Mouse (Mus musculus): Measurements from ENCODE around the gene Gm43517. TPM values are rescaled to one million over a fixed set of nuclear protein-coding genes. Genes with fewer than 3 reads are reported as not detected.

Gene Gm43517
- polyA plus RNA-seq, 1 experiment = 1.7 TPM

DNA sequence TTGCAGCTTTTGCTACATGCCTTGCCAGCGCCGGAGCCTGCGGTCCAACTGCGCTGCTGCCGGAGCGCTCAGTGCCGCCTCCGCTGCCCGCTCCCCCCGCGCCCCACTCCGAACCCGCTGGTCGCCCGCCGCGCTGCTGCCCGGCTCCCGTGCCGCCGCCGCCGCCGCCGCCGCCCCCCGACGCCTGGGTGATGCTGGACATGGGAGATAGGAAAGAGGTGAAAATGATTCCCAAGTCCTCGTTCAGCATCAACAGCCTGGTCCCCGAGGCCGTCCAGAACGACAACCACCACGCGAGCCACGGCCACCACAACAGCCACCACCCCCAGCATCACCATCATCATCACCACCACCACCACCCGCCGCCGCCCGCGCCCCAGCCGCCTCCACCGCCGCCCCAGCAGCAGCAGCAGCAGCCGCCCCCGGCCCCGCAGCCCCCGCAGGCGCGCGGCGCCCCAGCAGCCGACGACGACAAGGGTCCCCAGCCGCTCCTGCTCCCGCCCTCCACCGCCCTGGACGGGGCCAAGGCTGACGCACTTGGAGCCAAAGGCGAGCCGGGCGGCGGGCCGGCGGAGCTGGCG is 589 bp upstream of the Gm43517 start:
- DNase-seq (ENCODE audit: extremely low spot score in 1 of 2, low spot score in 1 of 2) = no peak

GRCm38 (mm10) chr12:49385631-49385990 is 637 bp downstream of the Gm43517 start:
- DNase-seq (ENCODE audit: extremely low spot score in 1 of 2, low spot score in 1 of 2) = no peak

DNA sequence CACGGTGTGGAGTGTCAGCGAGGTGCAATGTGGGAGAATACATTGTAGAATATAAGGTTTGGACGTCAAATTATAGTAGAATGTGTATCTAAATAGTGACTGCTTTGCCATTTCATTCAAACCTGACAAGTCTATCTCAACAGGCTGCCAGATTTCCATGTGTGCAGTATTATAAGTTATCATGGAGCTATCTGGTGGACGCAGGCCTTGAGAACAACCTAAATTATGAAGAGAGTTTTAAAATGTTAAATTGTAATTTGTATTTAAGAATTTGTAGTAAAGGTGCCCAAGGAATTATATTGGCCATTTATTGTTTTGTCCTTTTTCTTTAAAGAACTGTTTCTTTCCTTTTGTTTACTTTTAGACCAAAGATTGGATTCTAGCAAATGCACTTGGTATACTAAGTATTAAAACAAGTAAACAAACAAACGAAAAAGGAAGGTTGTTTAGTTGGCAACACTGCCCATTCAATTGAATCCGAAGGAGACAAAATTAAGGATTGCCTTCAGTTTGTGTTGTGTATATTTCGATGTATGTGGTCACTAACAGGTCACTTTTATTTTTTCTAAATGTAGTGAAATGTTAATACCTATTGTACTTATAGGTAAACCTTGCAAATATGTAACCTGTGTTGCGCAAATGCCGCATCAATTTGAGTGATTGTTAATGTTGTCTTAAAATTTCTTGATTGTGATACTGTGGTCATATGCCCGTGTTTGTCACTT is 1.3 kb downstream of the Gm43517 start:
- no peak for DNase-seq (ENCODE audit: extremely low spot score in 1 of 2, low spot score in 1 of 2)

- DNase-seq (ENCODE audit: extremely low spot score in 1 of 2, low spot score in 1 of 2) = peak in 1 of 2 experiments; percentile 49
These were observed 3.1 kb downstream of the Gm43517 start for GRCm38 (mm10) chr12:49387856-49388598.

GRCm38 (mm10) chr12:49389666-49390065 is 4.7 kb downstream of the Gm43517 start:
- peak in 1 of 2 experiments; percentile 54 for DNase-seq (ENCODE audit: extremely low spot score in 1 of 2, low spot score in 1 of 2)

DNA sequence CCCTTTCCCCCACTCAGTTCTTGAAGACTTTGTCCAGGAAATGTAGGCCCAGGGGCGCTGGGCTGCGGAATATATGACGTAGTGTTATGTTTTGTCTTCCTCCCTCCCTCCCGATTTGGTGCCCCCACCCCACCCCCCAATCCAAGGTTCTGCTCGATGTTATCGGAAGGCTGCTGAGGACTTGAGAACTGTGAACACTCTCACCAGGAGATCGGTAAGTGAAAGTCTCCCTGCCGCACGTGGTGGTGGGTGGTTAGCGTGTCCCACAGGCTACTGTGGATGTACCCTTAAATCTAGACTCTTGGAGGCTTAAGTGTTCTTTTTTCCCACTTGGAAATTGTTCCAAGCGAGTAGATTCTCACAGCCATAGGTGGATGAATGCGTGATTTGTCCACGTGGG is 5.3 kb downstream of the Gm43517 start:
- DNase-seq (ENCODE audit: extremely low spot score in 1 of 2, low spot score in 1 of 2) = peak in 1 of 2 experiments; percentile 61

GRCm38 (mm10) chr12:49390926-49391304 is 5.9 kb downstream of the Gm43517 start:
- DNase-seq (ENCODE audit: extremely low spot score in 1 of 2, low spot score in 1 of 2) = no peak

- DNase-seq (ENCODE audit: extremely low spot score in 1 of 2, low spot score in 1 of 2) = peak in 1 of 2 experiments; percentile 76
These were observed 6.5 kb downstream of the Gm43517 start for GRCm38 (mm10) chr12:49391305-49392040.

GRCm38 (mm10) chr12:49392041-49392390 is 7.0 kb downstream of the Gm43517 start:
- no peak for DNase-seq (ENCODE audit: extremely low spot score in 1 of 2, low spot score in 1 of 2)

GRCm38 (mm10) chr12:49392876-49393275 is 7.9 kb downstream of the Gm43517 start:
- DNase-seq (ENCODE audit: extremely low spot score in 1 of 2, low spot score in 1 of 2) = no peak

DNA sequence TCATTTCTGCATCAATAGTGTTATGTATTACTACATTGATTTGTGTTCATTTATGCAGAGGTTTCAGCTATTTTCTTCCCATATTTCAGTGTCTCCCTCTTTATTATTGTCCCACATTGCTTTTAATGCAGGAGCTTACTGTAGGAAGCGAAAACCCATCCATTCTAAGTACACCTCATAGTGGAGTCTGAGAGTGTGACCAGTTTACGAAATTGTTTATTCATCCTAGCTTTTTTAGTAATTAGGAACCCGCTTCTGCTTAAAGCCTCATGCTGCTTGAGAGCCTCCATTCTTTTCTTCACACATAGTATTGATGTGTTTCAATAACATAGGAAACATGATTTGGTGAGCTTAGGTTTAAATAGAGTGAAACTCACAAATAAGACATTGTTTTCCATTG is 8.7 kb downstream of the Gm43517 start:
- DNase-seq (ENCODE audit: extremely low spot score in 1 of 2, low spot score in 1 of 2) = no peak

DNA sequence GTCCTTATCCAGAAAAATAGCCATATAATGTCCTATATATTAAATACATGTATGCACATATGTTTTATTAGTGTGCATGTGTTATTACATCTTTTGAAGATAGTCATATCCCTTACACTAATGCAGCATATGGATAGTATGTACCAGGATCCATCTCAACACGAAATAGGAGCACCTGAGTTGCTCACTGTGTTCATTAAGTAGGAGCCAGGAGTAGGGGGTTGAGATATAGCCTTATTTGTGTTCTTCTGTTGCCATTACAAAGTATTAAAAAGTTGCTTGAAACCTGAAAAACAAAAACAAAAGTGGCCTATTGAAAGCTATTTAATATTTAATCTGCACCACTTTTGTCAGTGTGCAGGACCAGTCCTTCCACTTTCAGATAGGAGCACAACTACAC is 9.2 kb downstream of the Gm43517 start:
- no peak for DNase-seq (ENCODE audit: extremely low spot score in 1 of 2, low spot score in 1 of 2)

DNA sequence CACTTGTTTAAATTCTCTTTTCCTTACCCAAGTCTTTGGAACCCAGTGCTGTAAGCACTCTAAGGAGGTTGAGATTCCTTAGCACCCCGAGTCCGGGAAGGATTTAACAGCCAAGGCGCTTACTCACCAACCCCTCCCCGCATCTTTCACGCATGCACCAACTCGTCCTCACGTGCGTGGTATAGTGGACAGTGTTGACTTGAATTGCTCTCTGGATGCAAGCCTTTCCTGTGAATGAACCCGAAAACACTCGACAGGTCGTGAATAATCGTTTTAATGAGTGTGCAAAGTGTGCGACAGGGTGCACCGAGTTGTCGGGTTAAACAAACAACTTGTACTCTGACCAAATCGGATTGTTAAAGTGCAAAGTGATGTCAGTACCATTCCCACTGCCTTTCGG is 9.9 kb downstream of the Gm43517 start:
- DNase-seq (ENCODE audit: extremely low spot score in 1 of 2, low spot score in 1 of 2) = peak in 1 of 2 experiments; percentile 65

DNA sequence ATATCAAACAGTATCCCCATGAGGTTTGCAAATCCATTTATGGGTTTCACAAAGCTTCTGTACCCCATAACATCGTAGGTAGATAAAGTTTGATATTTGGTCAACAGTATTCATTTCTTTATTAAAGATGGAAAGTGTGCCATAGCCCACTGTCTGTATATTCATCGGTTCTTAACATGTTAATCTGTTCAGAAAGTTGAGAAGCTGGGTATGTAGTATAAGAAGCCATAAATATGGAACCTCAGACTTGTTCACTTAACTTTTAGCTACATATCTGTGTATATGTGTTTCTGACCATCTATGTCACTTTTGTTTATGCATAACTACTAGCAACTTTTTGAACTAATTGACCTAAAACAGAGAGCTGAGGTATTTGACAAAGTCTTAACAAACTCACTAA is 11.0 kb downstream of the Gm43517 start:
- DNase-seq (ENCODE audit: extremely low spot score in 1 of 2, low spot score in 1 of 2) = no peak

- DNase-seq (ENCODE audit: extremely low spot score in 1 of 2, low spot score in 1 of 2) = no peak
These were observed 11.8 kb downstream of the Gm43517 start for GRCm38 (mm10) chr12:49396776-49397175.

DNA sequence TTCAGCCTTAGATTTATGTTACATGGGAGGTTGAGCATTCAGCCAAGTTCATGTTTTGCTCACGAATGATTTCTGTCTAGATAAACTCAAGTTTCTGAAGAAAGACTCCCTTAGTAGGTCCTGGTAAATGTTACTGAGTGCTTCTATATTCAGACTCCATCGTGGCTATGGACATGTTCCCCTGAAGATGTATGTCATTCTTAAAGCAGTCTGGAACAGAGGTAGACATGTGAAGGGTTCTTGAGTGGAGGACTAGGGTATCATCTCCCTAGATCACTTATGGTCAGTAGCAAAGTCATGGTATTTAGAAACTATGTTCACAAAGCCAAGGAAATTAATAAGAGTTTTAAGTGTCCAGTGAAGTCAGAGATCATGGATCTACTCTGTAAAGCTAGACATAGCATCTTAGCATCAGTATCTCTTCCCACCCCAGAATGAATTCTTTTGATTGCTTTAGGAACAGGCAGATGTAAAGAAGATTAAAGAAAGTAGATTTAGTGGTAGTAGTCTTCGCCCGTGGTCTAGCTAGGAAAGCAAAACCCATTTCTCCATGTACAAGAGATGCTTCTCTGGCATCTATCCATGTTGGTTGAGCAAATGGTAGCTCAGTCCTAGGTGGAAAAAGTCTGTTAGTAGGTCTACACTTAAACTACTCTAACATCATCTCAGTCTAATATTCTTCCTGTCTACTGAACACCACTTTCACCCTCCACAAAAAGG is 12.6 kb downstream of the Gm43517 start:
- DNase-seq (ENCODE audit: extremely low spot score in 1 of 2, low spot score in 1 of 2) = no peak

DNA sequence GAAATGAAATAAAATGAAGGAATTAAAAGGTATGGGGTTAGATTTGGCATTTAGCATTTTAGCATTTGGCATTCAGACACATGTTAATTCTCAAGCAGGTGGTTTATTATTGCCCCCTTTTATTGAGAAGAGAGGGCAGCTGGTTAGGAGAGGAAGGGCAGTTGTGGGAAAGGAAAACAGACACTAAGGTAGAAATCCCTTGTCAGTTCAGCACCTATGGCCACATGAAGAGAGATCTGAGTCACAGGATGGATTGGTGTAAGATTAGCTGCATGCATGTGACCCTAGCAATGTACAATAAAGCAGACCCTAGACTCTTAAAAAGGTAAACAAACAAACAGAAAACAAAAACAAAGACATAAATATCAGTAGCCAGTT is 13.2 kb downstream of the Gm43517 start:
- DNase-seq (ENCODE audit: extremely low spot score in 1 of 2, low spot score in 1 of 2) = no peak

- no peak for DNase-seq (ENCODE audit: extremely low spot score in 1 of 2, low spot score in 1 of 2)
These were observed 13.7 kb downstream of the Gm43517 start for GRCm38 (mm10) chr12:49398636-49399035.

DNA sequence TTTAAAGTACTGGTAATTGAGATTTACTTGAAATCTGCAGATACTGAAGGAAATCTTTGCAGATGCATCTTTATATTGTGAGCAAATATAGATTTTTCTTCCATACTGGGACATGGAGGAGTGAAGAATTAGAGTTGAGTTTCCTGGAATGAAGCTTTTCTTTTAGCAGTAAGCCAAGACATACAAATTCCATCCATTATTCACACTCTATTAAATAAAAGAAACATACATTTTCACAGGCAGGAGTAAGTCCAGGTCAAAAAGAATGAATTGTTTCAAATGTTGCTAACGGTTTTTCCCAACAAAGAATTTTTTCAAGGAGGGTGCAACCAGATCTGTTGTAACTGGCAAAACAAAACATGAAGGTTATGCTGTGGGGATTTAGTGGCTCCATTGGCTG is 14.6 kb downstream of the Gm43517 start:
- no peak for DNase-seq (ENCODE audit: extremely low spot score in 1 of 2, low spot score in 1 of 2)

DNA sequence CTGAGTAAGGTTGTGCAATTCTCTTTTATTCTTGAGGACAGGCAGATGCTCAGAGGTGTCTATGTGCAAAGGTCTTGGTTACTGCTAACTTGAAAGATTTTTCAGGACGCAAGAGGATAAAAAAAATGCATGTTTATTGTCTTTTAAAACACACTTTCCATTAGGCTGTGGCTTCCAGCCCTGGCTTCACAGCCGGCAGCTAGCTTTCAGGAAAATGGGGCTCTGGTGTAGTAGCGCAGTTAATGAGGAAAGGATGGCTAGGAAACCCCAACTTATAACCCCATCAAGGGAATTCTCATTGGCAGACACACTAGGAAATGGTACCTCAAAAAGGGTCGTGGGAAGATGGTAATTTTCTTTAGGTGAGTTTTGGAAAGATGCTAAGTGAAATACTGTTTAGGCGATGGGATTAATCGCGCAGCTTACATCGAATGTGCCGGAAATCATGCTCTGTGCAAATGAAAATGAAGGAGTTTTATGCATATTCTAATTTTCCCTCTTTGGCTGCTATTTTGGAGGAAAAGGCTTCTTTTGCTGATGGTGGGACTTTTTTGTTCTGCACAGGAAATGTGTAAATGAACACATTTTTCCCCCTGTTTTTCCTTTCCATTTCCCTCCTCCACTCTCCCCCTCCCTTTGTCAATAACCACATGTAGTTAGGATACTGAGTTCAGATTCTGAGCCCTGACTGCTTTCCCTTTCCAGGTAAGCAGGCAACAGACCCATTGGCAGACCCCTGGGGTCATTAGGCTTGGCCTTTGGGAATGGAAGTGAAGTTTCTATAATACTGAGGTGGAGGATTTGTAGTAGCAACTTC is 15.3 kb downstream of the Gm43517 start:
- no peak for DNase-seq (ENCODE audit: extremely low spot score in 1 of 2, low spot score in 1 of 2)
